Mouse (Mus musculus): ENCODE data around the gene Sh2d6.
A peak's percentile ranks its signal among the peaks of the same experiment; 100 is the strongest.
"Not testable (repeated sequence)": the region's sequence is repeated elsewhere in the genome, so short reads cannot be mapped to it uniquely, and the experiment has no call there.

The Sh2d6 gene

DNA sequence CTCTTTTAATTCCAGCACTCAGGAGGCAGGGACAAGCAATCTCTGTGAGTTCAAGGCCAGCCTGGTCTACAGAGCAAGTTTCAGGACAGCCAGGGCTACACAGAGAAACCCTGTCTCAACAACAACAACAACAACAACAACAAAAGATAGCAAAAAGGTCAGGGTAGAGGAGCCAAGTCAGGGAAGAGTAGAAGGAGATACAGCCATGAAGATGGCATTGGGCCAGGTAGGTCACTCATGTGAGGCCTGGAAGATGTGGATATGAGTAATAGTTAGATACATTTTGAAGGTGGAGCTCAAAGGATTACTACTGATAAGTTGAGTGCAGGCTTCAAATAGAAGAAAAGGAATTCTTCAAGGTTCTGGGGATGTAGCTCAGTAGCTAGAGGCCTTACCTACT, 18.2 kb downstream of the Sh2d6 start:
- no peak for DNase-seq (ENCODE audit: low read depth, low spot score)

DNA sequence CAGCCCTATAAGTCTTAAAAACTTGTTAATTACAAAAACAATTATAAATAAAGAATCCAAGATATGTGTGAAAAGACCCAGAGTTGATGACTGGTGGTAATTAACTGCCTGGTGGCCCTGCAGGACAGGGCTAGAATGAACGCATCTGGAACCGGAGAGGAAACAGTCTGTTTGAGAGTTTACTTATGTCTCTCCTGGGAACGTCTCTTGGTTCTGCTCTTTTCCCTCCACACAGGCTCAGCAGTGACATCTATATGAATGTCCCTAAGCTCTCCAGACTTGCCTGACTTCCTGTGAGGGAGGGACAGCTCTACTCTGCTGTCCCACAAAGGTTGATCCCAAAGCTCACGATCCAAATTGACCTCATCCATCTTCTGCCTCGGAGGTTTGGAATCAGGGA, 22.6 kb downstream of the Sh2d6 start:
- DNase-seq (ENCODE audit: low read depth, low spot score), result no peak

DNA sequence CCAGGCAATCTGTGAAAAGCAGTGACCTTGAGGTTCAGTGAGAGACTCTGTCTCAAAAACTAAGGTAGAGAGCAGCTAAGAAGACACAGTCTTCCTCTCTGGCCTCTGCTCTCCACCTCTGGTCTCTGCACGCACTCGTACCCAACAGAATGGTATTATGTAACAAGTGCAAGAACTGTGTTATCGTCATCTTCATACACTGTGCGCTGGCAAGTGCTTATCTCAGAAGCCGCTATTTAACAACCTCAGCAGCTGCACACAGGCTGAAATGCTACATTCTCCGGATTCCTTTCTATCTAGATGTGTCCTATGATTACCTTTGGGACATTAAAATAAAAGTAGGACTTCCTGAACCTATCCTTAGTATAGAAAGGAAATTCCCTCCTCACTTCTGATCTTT, 28.6 kb downstream of the Sh2d6 start:
- DNase-seq (ENCODE audit: low read depth, low spot score), result no peak

DNA sequence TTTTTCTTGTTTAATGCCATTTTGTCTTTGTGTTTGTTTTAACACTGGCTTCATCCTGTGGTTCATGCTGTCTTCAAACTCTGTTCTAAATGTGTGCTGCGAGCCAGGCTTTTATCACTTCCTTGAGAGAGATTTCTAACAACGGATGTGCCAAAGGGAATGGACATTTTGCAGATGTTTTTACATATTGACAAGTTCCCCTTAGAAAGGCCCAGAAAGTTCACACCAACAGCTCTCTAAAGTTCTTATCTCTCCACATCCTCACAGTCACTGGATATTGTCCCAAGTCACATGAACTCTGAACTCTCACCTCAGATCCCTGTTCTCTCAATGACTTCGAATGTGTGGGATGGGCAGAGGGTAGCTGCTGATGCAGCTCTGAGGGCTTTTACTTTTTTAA, 30.4 kb downstream of the Sh2d6 start:
- DNase-seq (ENCODE audit: low read depth, low spot score), result no peak

DNA sequence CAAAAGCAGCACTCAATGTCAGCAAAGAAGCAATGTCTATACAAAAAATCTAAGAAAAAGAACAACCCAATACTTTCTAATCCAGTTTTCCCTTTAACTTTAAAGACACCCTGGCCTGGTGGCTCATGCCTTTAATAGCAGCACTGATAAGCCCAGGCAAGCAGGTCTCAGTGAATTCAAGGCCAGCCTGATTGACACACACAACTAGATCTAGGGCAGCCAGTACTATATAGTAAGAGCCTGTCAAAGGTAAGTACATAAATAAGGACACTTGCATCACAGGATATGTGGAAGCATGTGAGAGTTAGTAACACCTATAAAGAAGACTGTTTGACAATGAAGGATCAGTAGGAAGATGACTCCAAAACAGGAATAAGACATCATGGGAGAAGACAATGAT, 32.0 kb downstream of the Sh2d6 start:
- no peak for DNase-seq (ENCODE audit: low read depth, low spot score)

DNA sequence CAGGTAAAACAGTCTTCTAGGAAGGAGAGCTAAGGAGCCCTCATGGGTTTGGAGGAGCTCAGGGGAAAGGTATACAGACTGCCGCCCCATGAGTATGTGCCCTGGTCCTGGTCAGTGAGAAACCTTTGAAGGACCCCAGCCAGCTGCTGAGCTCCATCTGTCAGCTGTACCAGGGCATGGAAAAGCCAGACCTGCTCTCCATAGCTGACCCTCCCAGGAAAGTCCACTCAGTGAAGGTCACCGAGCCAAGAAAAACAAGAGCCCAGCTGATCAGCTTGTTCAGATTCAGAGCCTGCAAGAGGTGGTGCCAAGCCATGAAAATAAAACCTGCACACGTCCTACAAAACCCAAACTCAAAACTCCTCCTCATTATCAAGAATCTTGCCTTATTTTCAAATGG, 32.7 kb downstream of the Sh2d6 start:
- no peak for DNase-seq (ENCODE audit: low read depth, low spot score)

DNA sequence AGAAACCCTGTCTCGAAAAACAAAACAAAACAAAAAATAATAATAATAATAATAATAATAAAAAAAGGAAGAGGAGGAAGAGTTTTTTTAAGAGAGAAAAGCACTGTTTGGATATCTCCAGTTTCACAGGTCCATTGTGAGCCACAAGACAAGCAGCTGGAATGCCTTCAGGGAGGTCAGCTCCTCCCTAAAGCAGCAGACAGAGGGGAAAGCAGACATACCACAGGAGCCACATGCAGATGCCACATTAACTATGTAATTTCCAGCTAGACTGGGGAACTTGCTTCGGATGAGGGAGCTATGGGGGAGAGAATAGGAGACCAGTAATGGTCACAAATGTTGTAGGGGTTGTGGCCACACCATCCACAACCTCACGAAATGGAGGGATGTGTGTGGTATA, 34.2 kb downstream of the Sh2d6 start:
- no peak for DNase-seq (ENCODE audit: low read depth, low spot score)

DNA sequence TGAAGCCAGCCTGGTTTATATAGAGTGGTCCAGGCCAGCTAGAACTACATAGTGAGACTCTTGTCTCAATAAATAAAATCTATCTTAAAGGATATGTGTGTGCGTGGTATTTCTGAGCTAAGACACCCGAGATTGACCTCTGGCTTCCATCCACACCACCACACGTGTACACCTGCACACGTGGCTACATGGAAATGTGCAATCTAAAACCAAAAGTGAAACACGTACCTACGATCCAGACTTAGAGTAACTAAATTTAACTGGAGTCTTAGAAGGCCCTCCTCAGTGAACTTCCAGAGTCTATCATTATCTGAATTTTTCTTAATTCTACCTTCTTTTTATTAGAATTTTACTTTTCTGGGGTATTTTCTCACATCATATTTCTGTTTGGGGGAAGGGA, 35.2 kb downstream of the Sh2d6 start:
- DNase-seq (ENCODE audit: low read depth, low spot score), result no peak

DNA sequence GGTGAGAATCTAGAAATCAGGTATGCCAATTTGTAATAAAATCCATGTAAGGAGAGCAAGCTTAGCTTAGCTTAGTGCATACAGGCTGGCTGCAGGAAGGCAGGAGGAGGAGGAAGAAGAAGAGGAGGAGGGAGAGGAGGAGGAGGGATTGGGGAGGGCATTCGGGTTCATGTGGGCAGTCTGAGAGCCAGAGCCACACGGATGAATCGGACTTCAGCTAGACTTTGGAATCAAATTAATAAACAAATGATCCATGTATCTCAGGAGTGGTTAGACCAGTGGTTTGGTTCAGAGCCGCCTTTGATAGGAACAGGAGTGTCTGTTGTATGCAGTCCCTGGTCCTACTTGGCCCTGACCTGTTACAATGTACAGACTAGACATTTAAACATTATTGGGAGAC, 36.6 kb downstream of the Sh2d6 start:
- no peak for DNase-seq (ENCODE audit: low read depth, low spot score)

DNA sequence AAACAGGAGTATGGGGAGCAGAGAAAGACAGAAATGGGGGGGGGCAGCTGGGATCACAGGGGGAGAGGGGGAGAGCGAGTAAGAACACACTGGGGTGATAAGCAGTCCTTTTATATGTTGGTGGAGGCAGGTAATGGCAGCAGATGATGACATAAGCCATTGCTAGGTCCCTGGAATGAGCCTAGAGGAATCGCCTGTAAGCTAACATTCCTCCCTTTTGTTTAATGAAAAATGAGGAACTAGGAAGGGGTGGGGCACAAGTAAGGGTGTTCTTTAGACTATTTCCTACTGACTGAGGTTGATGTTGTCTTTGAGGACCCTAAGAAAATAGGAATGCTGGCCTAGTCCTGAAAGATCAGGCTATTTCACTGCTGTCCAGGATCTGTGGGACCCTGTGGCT, 39.4 kb downstream of the Sh2d6 start:
- no peak for DNase-seq (ENCODE audit: low read depth, low spot score)

DNA sequence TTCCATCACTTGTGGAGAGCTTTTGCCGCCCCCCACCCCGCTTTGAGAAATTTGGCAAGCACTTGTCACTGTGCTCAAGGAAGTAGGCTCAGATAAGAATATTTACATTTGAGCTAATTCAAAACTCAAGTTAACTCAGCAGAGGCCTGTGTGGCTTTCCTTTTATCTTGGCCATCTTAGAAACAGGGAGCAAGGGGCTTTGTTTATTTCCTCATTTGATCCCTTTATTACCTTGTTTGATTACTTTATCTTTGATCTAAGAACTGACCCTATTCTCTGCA, 41.1 kb downstream of the Sh2d6 start:
- no peak for DNase-seq (ENCODE audit: low read depth, low spot score)

DNA sequence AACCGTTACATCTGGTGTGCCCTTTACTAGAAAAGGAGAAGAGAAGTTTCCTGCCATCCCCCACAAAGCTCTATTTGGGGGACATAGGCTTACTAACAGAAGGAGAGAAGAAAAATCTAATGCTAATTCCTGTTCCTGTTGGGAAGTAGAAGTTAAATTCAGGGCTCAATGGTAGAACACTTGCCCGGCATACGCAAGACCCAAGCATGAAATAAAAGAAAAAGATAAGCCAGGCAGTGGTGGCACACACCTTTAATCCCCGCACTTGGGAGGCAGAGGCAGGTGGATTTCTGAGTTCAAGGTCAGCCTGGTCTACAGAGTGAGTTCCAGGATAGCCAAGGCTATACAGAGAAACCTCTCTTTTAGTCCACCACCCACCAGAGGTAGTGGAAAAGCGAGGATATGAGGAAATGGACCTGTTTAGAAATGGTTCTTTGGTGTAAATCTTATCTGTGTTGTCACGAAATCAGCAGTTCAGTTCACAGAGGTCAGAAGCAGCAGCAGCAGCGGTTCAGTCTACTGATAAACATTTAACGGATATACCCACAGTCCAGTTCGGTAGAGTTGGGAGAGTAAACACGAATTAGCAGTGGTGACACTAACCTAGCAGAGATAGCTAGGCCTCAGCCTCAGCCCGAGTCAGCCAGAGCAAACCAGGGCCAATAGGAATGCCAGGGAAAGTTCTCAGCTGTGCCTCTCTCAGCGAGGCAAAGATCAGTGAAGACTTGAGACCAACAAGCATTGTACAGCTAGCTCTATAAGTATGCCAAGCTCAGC, 41.7 kb downstream of the Sh2d6 start:
- DNase-seq (ENCODE audit: low read depth, low spot score), result no peak

DNA sequence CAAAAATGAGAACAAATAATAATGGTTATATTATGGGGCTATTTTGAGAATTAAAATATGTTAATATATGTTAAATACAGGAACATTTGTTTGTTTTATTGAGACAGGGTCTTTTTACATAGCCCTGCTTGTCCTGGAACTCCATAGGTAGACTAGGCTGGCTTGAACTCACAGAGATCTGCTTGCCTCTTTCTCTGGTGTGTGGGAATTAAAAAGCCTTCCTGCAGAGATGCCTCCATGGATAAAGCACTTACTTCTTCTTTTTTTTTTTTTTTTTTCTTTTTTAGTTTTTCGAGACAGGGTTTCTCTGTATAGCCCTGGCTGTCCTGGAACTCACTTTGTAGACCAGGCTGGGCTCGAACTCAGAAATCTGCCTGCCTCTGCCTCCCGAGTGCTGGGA, 42.8 kb downstream of the Sh2d6 start:
- DNase-seq (ENCODE audit: low read depth, low spot score), result not testable (repeated sequence)

DNA sequence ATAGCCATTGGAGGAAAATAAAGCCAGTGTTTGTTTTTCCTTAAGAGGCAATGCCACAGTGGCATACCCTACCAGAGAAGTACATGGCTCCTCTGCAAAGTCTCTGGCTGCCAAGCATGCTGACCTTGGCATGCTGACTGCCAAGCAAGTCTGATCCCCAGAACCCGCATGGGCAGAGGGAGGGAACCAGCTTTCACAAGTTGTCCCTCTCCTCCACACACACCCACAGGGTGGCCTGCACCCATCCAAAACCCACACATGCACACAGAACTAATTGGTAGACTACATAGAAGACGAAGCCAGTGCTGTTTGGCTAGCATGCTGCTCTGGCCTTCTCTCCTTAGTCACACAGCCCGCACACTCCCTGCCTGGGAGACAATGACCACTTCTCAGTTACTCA, 43.9 kb downstream of the Sh2d6 start:
- no peak for DNase-seq (ENCODE audit: low read depth, low spot score)

DNA sequence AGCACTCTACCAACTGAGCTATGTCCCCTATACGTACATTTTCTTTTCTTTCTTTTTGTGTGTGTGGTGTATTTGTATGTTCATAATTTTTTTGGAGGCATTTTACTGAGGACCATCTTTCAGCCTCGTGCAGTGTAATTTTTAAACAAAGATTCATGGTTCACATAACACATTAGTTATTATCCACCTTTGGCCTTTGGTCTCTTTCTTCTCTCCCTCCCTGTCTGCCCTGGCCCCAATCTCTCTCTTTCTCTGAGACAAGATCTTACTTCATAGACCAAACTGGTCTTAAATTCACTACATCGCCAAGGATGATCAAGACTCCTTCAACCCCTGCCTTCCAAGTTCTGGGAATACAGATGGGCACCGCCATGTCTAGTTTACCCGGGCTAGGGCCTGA, 44.7 kb downstream of the Sh2d6 start:
- no peak for DNase-seq (ENCODE audit: low read depth, low spot score)

DNA sequence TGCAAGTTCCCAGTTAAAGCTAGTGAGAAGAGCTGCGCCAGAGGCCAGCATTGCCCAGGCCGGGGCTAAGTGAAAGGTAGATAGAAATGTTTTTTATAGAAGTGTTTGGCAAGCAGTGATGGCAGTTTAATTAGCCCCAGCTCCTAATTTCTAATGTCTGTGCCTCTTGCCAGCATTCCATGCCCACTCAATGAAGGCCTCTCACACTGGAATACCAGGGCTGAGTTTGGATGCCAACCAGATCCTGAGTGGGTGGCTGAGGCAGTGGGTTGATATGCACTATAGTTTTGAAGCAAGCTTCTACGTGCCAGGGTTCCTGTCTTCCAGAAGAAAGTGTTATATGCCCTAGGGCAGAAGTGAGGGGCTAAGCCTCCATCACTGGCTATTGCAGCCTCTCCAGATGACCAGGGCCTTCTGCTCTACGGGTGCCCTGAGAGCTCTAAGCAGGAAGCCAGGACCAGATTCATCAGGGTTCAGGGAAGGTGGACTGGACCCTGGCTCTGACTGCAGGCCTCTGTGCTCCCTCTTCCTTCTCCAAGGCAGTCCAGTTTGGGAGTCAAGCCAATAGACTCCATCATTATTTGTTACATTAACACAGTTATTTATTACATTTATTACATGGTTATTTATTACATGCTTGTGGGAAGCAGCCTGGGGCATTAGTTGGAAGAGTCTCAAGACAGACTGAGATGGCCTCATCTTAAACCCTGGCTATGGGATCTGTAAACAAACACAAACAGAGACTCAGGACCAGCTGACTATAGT, 46.1 kb downstream of the Sh2d6 start:
- no peak for DNase-seq (ENCODE audit: low read depth, low spot score)

DNA sequence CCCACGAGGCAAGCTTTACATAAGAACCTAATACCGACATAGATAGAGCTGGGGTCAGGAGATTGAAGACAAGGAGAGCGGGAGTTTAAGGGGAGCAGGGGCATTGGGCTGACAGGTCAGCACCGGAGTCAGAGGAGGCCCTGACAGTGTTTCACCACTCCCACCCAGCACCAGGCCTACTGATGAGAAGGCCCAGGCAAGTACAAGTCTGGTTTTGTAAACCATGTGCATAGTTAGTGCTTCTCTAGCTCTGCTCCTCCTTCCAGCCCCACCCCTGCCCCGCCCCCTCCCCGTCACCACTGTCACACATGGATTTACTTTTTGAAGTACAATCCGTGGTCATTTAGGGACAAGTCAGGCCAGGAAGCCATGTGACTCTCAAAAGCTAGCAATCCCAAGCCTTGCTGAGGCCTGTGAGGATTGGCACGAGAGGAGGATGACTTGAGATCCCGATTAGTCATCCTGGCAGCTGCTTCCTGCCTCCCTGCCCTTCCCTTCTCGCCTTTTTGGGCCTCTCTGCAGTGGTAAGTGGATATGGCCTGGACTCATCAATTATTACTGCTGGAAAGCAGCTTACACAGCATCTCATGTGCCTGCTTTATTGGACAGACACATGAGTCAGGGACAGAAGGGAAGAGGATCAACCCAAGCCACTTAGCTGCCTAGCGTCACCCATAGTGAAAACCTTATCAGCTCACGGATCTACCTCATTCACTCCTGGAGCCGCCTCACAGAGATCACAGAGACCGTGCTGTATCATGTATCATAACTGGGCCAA, 48.1 kb downstream of the Sh2d6 start:
- peak; percentile 38 for DNase-seq (ENCODE audit: low read depth, low spot score)

DNA sequence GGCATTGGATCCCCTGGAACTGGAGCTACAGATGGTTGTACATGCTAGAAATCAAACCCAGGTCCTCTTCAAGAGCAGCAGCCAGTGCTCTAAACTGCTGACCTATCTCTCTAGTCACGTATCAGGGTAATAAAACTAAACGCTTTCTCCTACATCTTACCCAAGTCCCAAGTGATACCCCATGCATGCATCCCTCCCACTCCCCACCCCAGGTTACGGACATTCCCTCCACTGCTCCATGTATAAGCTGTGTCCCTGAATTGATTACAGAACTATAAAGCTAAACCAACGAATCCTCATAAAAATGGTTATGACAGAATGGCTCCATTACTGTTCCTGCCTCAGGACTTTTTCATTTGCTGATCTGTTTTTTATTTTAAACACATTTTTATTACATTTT, 55.3 kb downstream of the Sh2d6 start:
- no peak for DNase-seq (ENCODE audit: low read depth, low spot score)

DNA sequence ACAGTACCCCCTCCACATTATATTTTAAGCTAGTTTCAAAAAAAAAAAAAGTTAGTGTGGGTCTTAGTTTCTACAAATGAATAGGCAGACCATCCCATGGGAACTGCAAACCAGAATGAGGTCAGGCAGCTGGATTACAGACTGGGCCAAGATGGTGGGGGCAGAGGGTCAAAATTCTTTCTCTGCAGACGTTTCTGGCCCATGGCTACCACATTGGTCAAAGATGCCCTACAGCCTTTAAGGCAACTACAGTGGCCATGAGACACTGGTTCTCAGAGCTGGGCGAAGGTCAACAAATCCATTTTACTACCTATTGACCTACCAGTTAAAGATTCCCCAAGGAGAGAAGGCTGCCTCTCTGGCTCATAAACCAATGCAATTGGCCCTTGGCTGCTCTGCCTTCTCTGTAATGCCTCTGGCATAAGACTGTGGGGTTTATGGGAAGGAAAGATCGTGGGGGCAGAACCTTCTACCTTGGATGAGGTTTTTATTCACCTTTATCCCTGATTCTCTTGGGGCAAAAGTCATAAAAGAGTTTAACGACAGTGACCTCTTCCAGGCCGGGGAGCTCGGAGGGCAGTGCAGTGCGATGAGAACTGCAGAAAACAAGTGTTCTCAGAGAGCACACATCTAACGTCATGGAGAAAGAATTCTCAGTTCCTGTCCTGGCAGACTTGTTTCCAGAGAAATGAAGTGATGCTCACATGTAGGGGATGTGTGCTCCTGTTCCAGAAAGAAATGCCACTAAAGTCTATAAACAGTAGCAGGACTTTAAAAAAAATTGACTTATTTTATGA, 55.9 kb downstream of the Sh2d6 start:
- no peak for DNase-seq (ENCODE audit: low read depth, low spot score)
